Mouse (Mus musculus) olfactory bulb, adult 2 months (tissue): Measurements from ENCODE around the gene Slc25a29.

ENCODE experiments used
- CTCF ChIP-seq: fragments of 200-500 bp; IDR thresholded peaks from 2 replicates; pipeline ENCODE4 v1.5.1; 2012; ENCODE audit warnings: low read depth, mild to moderate bottlenecking, low read length, moderate library complexity; ENCODE audit not compliant: insufficient read depth
- POLR2A ChIP-seq: fragments of 200-500 bp; IDR thresholded peaks from 2 replicates; pipeline ENCODE4 v1.6.1; 2012; ENCODE audit warnings: mild to moderate bottlenecking, low read depth, low read length, moderate library complexity; ENCODE audit not compliant: insufficient read depth

- no peak for TF ChIP-seq POLR2A
- TF ChIP-seq CTCF, result no peak
Measured at GRCm38 (mm10) chr12:108812463-108812862, 23.2 kb downstream of the Slc25a29 start.
